Mouse (Mus musculus): ENCODE measurements at regions not wholly inside any gene's neighbourhood (a gene's known extent, or its start where the extent isn't known, plus 50 kb on each side); places are given as distances from the start of the nearest gene placed in this dataset.
"Not testable (repeated sequence)": the region's sequence is repeated elsewhere in the genome, so short reads cannot be mapped to it uniquely, and the experiment has no call there.

GRCm38 (mm10) chr13:57115936-57116335, 220.1 kb upstream of the Trpc7 start:
- no peak for ATAC-seq (replicated peaks in 1 of 2; ENCODE audit: insufficient read depth in 1 of 2, low FRiP score in 2 of 2, low TSS enrichment in 1 of 2, low read depth in 1 of 2, poor library complexity in 2 of 2, severe bottlenecking in 2 of 2)

GRCm38 (mm10) chr13:57107956-57108355, 212.2 kb upstream of the Trpc7 start:
- no peak for ATAC-seq (replicated peaks in 1 of 2; ENCODE audit: insufficient read depth in 1 of 2, low FRiP score in 2 of 2, low TSS enrichment in 1 of 2, low read depth in 1 of 2, poor library complexity in 2 of 2, severe bottlenecking in 2 of 2)

- no peak for ATAC-seq (replicated peaks in 1 of 2; ENCODE audit: insufficient read depth in 1 of 2, low FRiP score in 2 of 2, low TSS enrichment in 1 of 2, low read depth in 1 of 2, poor library complexity in 2 of 2, severe bottlenecking in 2 of 2)
These were observed 203.8 kb upstream of the Trpc7 start for GRCm38 (mm10) chr13:57099601-57100000.

GRCm38 (mm10) chr13:57091886-57092285, 196.1 kb upstream of the Trpc7 start:
- ATAC-seq (replicated peaks in 1 of 2; ENCODE audit: insufficient read depth in 1 of 2, low FRiP score in 2 of 2, low TSS enrichment in 1 of 2, low read depth in 1 of 2, poor library complexity in 2 of 2, severe bottlenecking in 2 of 2): no peak

GRCm38 (mm10) chr13:57089381-57090075, 193.7 kb upstream of the Trpc7 start:
- ATAC-seq (replicated peaks in 1 of 2; ENCODE audit: insufficient read depth in 1 of 2, low FRiP score in 2 of 2, low TSS enrichment in 1 of 2, low read depth in 1 of 2, poor library complexity in 2 of 2, severe bottlenecking in 2 of 2): no peak

GRCm38 (mm10) chr13:57087966-57088365, 192.2 kb upstream of the Trpc7 start:
- no peak for ATAC-seq (replicated peaks in 1 of 2; ENCODE audit: insufficient read depth in 1 of 2, low FRiP score in 2 of 2, low TSS enrichment in 1 of 2, low read depth in 1 of 2, poor library complexity in 2 of 2, severe bottlenecking in 2 of 2)

- ATAC-seq (replicated peaks in 1 of 2; ENCODE audit: insufficient read depth in 1 of 2, low FRiP score in 2 of 2, low TSS enrichment in 1 of 2, low read depth in 1 of 2, poor library complexity in 2 of 2, severe bottlenecking in 2 of 2): no peak
These were observed 191.6 kb upstream of the Trpc7 start for GRCm38 (mm10) chr13:57087398-57087797.

GRCm38 (mm10) chr13:57083751-57084150, 188.0 kb upstream of the Trpc7 start:
- ATAC-seq (replicated peaks in 1 of 2; ENCODE audit: insufficient read depth in 1 of 2, low FRiP score in 2 of 2, low TSS enrichment in 1 of 2, low read depth in 1 of 2, poor library complexity in 2 of 2, severe bottlenecking in 2 of 2): no peak

- ATAC-seq (replicated peaks in 1 of 2; ENCODE audit: insufficient read depth in 1 of 2, low FRiP score in 2 of 2, low TSS enrichment in 1 of 2, low read depth in 1 of 2, poor library complexity in 2 of 2, severe bottlenecking in 2 of 2): no peak
These were observed 174.7 kb upstream of the Trpc7 start for GRCm38 (mm10) chr13:57070479-57070878.

- ATAC-seq (replicated peaks in 1 of 2; ENCODE audit: insufficient read depth in 1 of 2, low FRiP score in 2 of 2, low TSS enrichment in 1 of 2, low read depth in 1 of 2, poor library complexity in 2 of 2, severe bottlenecking in 2 of 2): no peak
These were observed 165.9 kb upstream of the Trpc7 start for GRCm38 (mm10) chr13:57061656-57062055.

- ATAC-seq (replicated peaks in 1 of 2; ENCODE audit: insufficient read depth in 1 of 2, low FRiP score in 2 of 2, low TSS enrichment in 1 of 2, low read depth in 1 of 2, poor library complexity in 2 of 2, severe bottlenecking in 2 of 2): no peak
These were observed 165.3 kb upstream of the Trpc7 start for GRCm38 (mm10) chr13:57061074-57061473.

GRCm38 (mm10) chr13:57056786-57057185, 161.0 kb upstream of the Trpc7 start:
- ATAC-seq (replicated peaks in 1 of 2; ENCODE audit: insufficient read depth in 1 of 2, low FRiP score in 2 of 2, low TSS enrichment in 1 of 2, low read depth in 1 of 2, poor library complexity in 2 of 2, severe bottlenecking in 2 of 2): no peak

GRCm38 (mm10) chr13:57055409-57056195, 159.8 kb upstream of the Trpc7 start:
- ATAC-seq (replicated peaks in 1 of 2; ENCODE audit: insufficient read depth in 1 of 2, low FRiP score in 2 of 2, low TSS enrichment in 1 of 2, low read depth in 1 of 2, poor library complexity in 2 of 2, severe bottlenecking in 2 of 2): no peak

GRCm38 (mm10) chr13:57053361-57053760, 157.6 kb upstream of the Trpc7 start:
- no peak for ATAC-seq (replicated peaks in 1 of 2; ENCODE audit: insufficient read depth in 1 of 2, low FRiP score in 2 of 2, low TSS enrichment in 1 of 2, low read depth in 1 of 2, poor library complexity in 2 of 2, severe bottlenecking in 2 of 2)

- not testable (repeated sequence) for ATAC-seq (replicated peaks in 1 of 2; ENCODE audit: insufficient read depth in 1 of 2, low FRiP score in 2 of 2, low TSS enrichment in 1 of 2, low read depth in 1 of 2, poor library complexity in 2 of 2, severe bottlenecking in 2 of 2)
These were observed 150.3 kb upstream of the Trpc7 start for GRCm38 (mm10) chr13:57046130-57046529.

GRCm38 (mm10) chr13:57044455-57044854, 148.7 kb upstream of the Trpc7 start:
- no peak for ATAC-seq (replicated peaks in 1 of 2; ENCODE audit: insufficient read depth in 1 of 2, low FRiP score in 2 of 2, low TSS enrichment in 1 of 2, low read depth in 1 of 2, poor library complexity in 2 of 2, severe bottlenecking in 2 of 2)

GRCm38 (mm10) chr13:57043316-57043974, 147.7 kb upstream of the Trpc7 start:
- no peak for ATAC-seq (replicated peaks in 1 of 2; ENCODE audit: insufficient read depth in 1 of 2, low FRiP score in 2 of 2, low TSS enrichment in 1 of 2, low read depth in 1 of 2, poor library complexity in 2 of 2, severe bottlenecking in 2 of 2)

- no peak for ATAC-seq (replicated peaks in 1 of 2; ENCODE audit: insufficient read depth in 1 of 2, low FRiP score in 2 of 2, low TSS enrichment in 1 of 2, low read depth in 1 of 2, poor library complexity in 2 of 2, severe bottlenecking in 2 of 2)
These were observed 146.7 kb upstream of the Trpc7 start for GRCm38 (mm10) chr13:57042514-57042913.
